Mouse (Mus musculus) skeletal muscle tissue, adult 2 months (tissue): ENCODE results near the gene Cdk5rap3.

ENCODE experiments used
- DNase-seq: peaks from one replicate; pipeline ENCODE4 v3.0.0-alpha.2; 2012; ENCODE audit warnings: low read depth, low spot score

Gene Cdk5rap3

GRCm38 (mm10) chr11:96933562-96934276 lies 17.4 kb upstream of the Cdk5rap3 start:
- no peak for DNase-seq

DNA sequence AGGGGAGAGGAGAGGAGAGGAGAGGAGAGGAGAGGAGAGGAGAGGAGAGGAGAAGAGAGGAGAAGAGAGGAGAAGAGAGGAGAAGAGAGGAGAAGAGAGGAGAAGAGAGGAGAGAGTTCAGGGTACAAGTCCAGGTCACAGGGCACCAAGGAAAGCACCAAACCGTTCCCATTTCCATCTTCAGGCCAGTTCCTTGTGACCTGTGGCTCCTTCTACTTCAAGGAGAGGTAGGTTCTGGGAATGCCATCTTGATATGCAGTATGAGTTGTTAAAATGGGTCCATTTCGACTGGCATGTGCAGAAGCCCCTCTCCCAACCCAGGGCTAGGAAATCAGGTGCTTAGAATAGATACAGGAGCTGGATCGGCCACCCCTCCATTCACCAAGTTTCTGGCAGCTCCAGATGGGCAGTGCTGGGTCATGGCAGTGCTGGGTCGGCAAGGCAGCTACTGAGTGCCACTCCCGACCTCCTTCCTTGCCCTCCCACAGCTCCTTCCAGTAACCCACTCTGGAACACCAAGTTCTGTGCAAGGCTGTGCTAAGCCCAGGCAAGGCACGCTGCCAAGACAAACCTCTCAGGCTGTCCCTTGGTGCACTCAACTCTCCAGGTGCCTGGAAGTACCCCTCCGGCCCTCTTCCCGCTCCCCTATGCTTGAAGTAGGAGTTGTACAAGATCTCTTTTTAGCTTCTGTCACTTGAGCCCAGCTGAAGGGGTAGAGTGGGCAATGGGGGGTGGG lies 15.2 kb upstream of the Cdk5rap3 start:
- no peak for DNase-seq

DNA sequence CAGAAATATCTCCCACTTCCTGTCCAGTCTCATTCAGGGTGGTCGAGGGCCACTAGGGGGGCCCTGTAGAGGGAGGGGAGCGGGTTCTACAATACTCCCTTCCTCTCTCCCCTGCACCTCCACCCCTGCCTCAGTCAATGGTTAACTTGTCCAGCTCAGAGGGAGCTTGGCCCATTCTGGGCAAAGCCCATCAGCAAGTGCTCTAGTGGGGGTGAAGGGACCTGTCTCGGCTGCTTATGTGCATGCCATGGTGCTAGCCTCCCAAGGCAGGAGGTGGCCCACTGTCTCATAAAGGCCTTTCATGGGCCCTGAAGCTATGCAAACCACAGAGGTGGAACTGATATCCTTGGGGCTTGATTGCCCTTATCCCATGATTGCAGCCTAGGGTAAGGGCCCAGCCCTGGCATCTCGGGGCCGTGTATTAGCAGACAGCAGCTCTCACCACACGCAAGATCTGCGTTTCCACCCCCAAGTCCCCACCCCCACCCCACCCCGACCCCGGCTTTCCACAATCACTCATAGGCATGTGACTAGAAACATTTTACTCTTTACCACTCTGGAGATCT lies 13.6 kb upstream of the Cdk5rap3 start:
- no peak for DNase-seq

GRCm38 (mm10) chr11:96929096-96929765 lies 12.9 kb upstream of the Cdk5rap3 start:
- no peak for DNase-seq

DNA sequence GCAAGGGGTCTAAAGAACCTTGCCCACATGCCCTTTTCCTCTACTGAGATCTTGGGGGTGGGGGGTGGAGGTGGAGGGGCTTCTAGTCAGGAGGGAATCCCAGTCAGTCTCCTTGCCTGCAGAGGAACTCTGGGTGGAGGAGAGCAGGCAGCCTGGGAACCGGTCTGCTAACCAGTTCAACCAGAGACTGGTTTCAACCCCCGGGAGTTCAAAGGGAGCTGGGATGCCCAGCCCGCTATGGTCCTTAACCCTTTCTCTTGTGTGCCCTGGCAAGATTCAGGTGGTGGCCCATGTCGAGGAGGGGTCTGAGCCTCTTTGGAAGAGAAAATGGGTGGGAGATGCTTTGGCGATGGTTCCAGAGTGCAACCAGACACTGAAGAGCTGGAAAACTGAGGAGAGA lies 12.4 kb upstream of the Cdk5rap3 start:
- no peak for DNase-seq

DNA sequence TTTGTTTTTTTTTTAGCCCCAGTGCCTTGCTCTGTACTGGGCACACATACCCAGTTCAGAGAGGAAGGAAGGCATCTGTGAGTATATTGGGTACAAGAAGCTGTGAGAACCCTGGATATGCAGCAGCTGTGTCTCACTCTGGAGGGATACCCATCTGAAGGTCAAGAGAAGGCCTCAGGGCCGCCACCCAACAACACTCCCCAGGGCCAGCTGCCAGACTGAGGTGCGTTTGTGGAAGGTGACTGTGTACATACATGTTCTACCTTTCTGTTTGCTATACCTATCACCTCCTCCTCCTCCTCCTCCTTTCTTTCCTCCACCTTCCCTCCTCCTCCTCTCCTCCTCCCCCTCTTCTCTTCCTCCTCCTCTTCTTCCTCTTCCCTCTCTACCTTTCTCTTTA lies 11.8 kb upstream of the Cdk5rap3 start, which contains the start of gene Prr15l:
Gene Prr15l, plus strand, starts transcription at position 17 of the 400 bp plus-strand sequence.
- DNase-seq = no peak

- no peak for DNase-seq
These were observed 10.3 kb upstream of the Cdk5rap3 start for GRCm38 (mm10) chr11:96926587-96926986.

- no peak for DNase-seq
These were observed 9.3 kb upstream of the Cdk5rap3 start for GRCm38 (mm10) chr11:96925469-96926148.

DNA sequence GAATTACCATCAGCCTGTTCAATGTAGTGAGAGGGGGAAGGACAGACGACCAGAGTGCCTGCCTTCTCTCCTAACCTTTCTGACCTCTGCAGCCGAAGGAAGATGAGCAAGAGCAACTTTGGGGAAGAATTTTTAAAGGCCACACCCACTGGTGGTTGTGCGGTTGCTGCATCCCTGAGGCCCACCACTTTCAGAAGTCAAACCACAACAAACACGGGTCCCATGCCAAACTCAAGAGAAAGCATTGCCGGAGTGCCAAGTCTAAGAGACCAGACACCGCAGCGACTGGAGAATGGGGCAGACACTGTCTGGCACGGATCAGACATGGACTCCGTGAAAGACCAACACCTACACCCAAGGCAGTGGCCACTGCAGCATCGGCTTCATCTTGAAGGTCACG lies 8.6 kb upstream of the Cdk5rap3 start:
- DNase-seq = no peak

DNA sequence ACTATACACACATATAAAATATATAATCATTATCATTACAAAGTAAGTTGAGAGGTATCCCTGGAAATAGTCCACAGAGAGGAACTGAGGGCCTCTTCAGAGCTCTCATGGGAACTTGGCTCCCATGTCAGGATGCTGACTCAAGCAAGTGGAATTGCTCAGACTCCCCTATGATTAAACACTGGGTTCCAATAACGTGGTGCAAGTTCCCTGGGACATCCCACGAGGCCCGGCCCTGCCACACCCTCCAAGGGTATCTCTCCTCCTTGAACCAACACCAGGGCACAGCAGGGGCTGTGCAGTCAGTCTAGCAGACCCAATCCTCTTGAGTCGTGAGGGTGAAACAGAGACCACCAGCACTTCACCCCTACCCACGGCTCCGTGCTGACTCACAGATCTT lies 2.7 kb upstream of the Cdk5rap3 start:
- no peak for DNase-seq

- no peak for DNase-seq
These were observed 1.1 kb upstream of the Cdk5rap3 start for GRCm38 (mm10) chr11:96917415-96917814.

DNA sequence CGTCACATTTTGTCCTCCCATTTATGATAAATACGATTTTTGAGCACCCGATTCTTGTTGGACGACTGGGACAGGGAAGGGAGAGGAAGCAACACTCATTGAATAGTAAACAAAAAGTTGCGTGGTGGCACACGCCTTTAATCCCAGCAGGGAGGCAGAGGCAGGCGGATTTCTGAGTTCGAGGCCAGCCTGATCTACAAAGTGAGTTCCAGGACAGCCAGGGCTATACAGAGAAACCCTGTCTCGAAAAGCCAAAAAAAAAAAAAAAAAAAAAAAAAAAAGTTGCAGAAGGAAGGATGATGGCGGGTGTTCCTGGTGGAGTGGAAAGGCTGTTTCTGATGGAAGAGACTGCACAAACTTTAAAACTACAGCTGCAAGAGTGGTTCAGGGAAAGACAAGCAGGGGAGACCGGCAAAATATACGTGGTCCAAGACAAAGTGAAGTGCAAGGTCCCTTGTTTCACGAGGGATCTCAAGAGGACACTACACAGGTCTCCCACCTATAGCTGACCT lies 645 bp upstream of the Cdk5rap3 start:
- no peak for DNase-seq

- no peak for DNase-seq
These were observed 3.6 kb downstream of the Cdk5rap3 start for GRCm38 (mm10) chr11:96912682-96913081.

GRCm38 (mm10) chr11:96910003-96910402 lies 6.3 kb downstream of the Cdk5rap3 start:
- DNase-seq = peak; percentile 76

DNA sequence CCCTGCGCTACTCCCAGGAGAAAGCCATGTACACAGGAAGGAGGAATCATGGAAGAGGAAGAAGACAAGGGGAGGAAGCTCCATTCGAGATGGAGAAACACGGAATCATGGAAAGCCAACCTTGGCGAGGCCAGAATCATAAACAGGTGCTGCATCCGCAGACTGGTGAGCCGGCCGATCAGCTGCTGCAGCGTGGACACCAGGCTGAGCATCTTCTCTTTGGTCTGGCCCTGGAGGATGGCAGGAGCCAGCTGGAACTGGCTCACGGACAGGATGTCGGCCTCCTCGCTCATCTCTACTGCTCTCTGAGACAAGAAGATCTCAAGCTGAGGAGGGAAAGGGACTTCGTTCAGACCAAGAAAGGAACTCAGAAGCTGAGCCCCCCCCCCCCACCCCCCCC lies 7.7 kb downstream of the Cdk5rap3 start:
- DNase-seq = no peak

GRCm38 (mm10) chr11:96906431-96907161 lies 9.7 kb downstream of the Cdk5rap3 start:
- DNase-seq = peak; percentile 97

DNA sequence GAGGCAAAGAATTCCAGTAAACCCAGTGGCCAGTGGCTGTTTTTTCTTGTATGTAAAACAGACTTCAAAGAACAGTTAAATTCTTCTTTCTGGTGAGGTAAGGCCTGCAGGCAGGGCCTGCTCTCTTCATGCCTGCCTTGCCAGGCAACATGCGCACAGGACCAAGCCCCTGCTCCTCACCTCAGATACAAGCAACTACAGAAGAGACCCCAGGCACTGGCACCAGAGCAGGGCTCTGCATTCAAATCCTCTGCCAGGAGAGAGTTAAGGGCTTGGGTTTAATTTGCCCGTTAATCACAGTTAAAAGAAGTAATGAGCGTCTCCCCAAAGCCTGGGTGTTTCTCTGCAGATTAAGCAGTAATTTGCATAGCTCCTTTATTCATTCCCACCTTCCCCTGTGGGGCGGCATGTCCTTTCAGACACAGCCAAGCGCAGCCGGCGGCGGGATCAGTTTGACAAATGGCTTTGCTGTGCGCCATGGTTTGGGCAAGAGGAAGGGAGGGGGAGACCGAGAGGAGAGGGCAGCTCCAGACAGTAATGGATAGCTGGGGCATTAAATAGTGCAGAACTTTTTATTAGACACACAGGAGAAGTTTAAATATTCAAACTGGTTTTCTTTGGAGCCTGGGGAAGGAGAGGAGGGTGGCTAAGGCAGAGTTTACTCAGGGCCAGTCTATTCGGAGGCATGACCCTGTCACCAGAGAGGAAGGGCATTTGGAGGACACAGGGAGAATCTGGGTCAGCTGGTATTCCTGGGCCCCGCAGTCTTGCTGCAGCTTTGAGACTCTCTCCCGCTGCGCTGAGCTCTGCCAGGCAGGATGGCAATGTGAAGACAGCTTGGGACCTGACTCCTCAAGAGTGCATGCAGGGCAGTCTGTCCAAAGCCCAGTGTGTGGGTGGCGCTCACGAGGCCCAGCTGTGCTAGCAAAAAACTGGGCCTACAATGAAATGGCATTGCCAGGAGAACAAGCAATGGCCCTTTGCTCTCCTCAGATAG lies 13.4 kb downstream of the Cdk5rap3 start:
- peak; percentile 42 for DNase-seq

DNA sequence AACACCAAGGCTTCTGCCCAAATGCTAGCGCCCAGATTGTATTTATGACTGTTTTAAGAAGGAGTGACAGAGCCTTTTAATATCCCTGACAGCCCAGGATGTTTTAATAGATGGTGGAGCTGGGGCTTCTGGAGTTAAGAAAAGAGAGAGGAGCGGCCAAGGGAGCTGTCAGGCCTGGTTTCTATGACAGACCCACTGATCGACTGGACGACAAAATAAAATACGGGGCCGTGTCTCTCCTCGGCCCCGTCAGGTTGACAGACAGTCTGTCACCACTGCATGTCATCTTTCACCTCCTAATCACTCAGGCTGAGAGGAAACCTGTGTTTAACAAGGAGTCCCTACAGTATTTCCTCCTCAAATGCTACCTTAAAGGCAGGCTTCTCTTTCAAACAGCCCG lies 15.0 kb downstream of the Cdk5rap3 start:
- no peak for DNase-seq
